Mouse (Mus musculus) liver, adult (tissue): ENCODE results near the gene Fcer2a.

Source experiments
- GATA4 ChIP-seq: IDR thresholded peaks from 2 replicates; pipeline ENCODE4 v1.6.1; 2014; ENCODE audit warnings: mild to moderate bottlenecking, low read length; ENCODE audit not compliant: insufficient replicate concordance

Fcer2a gene

DNA sequence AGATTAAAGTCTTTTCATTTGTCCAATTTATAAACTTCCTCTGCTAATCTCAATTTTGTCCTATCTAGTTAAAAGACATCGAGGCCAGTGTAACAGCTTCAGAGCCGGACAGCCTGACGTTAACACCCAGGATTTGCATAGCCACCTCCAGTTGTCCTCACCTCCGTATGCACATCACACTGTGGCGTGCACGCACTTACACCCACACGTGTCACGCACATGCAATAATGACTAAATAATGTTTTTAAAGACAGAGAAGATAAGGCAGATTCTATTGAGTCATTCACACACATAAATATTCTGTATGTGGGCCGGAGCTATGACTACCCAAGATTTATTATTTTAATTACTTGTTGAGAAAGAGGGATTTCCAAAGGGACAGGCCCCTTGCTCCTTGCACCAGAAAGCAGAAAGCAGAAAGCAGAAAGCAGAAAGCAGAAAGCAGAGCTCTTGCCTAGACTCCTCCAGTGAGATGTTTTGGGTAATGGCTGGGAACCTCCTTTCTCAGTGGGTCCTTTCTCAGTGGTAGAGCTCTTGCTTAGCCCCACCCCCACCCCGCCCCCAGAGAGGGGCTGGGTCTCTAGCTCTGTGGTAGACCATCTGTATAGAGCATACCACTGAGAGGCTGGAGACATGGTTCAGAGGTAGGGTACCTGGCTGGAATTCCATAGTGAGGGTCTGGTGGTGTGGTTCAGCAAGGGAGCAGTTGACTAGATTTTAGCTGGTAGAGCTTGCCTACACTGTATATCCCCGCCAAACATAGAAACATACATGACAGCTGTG lies 39.1 kb downstream of the Fcer2a start:
- no peak for TF ChIP-seq GATA4

DNA sequence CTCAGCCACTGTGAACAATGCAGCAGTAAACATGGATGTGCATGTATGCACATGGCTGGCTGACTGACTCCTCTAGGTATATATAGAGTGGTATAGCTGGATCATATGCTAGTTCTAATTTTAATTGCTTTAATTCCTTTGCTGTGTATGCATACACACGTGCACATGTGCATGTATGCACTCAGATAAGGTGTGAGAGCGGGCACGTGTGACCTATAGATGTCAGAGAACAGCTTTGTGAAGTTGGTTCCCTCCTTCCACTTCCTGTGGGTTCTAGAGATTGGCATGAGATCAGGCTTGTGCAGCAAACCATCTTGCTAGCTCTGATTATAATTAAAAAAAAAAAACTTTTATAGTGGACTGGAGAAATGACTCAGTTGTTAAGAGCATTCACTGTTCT lies 41.1 kb downstream of the Fcer2a start:
- TF ChIP-seq GATA4: no peak

DNA sequence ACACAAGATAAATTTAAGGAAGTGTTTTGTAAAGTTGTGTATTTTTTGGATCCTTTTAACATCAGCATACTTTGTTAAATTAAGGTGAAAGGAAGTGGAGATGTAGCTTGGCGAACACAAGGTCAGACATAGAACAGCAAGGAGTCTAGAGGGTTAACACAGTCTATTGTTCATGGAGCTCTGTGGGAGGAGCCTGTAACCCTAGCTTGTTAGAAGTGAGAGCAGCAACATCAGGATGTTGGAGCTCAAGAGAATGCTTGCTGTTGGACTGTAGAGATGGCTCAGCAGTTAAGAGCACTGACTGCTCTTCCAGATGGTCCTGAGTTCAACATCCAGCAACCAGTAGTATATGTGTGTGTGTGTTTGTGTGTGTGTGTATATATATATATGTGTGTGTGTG lies 45.0 kb downstream of the Fcer2a start:
- no peak for TF ChIP-seq GATA4

DNA sequence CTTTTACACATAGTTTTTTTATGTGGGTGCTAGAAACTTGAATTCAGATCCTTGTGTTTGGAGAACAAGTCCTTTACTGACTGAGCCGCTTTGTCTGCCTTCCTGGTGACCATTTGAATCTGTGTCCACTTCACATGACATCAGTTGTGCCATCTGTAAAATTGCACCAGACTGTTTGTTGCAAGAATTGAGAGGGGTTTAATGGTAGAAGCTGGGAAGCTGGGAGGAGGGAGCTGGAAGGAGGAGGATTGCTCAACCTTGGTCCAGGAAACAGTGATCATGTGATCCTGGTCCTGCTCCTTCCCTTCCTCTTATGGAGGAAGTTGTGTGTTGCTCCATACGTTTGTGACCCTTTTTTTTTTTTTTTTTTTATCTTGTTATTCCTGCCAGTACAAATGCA lies 45.7 kb downstream of the Fcer2a start:
- TF ChIP-seq GATA4: no peak

DNA sequence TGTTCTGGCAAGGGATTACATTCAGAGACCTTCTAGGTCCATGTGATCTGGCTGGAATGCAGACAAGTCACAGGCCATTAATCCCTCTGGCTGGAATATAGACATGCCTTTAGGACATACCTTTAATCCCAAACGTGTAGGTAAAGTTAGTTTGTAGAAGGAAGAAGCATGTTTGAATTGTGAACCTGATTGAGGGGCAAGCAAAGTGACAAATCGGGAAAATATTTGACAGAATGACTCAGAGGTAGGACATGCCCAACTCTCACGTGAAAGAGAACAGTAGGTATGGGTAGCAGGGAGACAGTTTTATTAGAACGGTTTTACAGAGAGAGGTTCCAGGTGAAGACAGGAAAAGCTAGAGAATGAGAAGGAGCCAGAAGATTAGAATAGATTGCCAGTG lies 46.4 kb downstream of the Fcer2a start:
- no peak for TF ChIP-seq GATA4

DNA sequence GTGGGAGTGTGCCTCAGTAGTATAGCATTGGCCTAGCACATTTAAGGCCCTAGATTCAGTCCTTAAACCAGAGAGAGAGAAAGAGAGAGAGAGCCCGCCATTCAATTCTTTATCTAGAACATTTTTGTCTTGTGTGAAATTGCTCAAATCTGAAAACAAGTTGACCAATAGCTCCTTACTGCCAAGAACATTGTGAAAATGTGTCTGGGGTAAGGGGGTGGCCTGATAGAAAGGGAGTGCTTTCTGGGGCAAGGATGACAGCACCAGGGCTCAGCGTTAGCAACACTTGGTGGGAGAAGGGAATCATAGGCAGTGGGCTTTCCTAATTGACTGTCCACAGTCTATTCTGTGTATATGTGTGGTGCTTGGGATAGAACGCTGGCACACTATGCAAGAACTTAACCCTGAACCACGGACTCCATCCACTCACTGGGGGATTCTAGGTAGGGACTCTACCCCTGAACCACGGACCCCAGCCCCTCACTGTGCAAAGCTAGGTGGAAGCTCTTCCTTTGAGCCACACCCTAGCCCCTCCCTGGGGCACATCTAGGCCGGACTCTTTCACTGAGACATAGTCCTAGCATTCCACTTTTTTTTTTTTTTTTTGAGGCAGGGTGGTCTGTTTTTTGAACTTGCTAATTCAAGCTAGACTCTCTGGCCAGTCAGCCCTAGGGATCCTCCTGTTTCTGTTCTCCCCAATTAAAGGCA lies 47.0 kb downstream of the Fcer2a start:
- no peak for TF ChIP-seq GATA4

DNA sequence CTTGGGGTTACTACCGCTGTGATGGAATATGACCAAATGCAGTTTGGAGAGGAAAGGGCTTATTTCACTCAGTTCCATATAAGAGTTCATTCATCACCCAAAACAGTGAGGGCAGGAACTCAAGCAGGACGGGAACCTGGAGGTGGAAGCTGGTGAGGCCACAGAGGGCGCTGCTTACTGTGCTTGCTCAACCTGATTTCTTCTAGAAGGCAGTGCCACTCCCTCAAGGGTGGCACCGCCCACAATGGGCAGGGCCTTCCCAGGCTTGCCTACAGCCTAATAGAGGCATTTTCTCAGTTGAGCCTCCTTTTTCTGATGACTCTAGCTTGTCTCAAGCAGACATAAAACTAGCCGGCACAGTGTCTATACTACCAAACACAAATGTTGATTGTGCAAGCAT lies 48.2 kb downstream of the Fcer2a start:
- no peak for TF ChIP-seq GATA4
